Mouse (Mus musculus): Measurements from ENCODE around the gene Csf3r.

DNA sequence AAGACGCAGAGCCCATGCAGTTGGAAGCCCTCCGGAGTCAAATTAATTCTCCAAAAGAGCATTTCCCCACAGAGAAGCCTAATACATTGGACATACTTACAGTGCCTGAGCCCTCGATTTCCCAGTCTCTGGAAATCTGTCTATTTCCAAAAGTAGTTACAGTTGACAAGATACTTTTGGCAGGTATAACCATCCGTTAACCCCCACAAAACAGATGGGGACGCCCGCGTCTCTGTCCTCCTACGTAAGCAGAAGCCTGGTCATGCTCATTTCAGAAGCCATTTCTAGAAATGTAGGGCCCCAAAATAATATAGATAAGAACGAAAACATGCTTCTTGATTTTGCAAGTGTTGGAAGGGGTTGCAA lies 34.6 kb downstream of the Csf3r start:
- TF ChIP-seq GATA1 (IDR thresholded peaks at IDR 0.05; ENCODE audit: borderline replicate concordance, low read length) = no peak
- no peak for TF ChIP-seq FLI1 (IDR thresholded peaks at IDR 0.05; ENCODE audit: low read length)

Measured in megakaryocyte, embryonic 14.5 days (primary cell).